Mouse (Mus musculus) adrenal gland (tissue): ENCODE results near the gene Wdr90.

Experiments
- intact Hi-C: fragments of 180-260 bp; cut with DNase I; formaldehyde crosslinking; loops from one replicate; pipeline ENCODE4 v1.15.1; 2025

Gene Wdr90

DNA sequence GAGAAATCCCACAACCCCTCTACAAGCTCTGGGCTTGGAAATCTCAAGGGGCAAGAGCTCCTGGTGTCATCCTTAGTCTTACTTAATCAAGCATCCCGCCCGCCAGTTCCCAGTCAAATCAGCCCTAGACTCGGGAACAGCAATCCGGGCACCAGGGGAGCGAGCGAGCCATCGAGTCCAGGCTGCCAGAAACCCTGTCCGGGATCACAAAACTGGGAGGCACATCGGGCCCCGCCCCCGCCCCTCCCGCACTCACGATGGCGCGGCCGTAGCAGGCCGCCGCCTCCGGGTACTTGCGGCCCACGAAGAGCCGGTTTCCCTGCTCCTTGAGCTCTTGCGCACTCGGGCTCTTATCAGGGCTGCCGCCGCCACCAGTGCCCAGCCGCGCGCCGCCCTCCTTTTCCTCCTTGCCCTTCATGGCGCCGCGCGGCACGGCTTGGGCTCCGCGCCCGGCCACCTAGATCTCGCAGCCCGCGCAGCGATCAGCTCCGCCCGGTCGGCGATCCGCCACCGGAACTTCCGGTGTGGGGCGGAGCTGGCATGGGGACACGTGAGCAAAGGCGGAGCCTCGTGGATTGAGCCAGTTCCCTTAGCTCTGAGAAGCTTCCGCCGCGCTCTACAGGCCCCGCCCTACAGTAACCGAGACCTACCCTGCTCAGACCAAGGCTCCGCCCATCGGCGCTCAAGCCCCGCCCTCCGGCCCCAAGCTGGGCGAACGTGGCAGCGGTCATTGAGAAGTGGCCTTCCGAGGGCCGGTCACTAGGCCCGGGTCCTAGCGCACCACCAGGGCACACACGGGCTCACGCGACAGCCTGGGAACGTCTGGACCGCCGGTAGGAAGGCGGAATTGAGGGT lies 28.6 kb downstream of the Wdr90 start:
- intact Hi-C loops: no loop called here

DNA sequence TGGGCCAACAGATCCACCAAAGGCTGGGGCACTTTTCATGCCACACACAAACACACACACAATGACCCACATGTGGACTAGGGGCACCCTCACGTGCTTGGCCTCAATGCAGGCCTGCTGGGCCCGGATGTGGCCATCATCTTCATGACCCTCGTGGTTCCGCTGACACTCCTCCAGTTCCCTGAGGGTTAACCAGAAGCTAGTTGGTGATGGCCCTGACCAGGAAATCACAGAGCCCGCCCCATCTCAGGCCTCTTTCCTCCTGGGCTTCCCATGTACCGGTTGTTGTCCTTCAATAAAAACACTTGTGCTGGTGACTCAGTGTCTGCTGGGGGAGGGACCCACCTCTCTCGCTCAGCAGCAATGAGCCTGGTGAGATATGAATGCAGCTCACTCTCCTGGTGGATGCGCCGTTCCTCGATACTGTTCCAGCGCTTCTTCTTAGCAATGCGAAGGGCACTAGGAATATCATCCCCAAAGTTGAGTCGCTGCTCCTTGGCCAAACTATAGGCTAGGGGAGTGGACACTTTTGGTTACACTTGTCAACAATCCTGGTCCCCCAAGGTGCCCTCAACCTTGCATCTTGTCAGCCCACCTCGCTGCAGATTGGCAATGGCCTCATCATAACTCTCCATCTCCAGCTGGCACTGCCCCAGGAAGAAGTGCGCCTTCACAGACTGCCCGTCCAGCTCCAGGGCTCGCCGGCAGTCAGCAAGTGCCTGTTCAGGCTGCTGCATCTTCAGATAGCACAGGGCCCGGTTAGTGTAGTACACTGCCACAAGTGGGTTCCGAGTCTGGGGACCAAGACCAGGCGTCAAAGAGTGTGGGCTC lies 29.6 kb downstream of the Wdr90 start:
- intact Hi-C loops: no loop called here

DNA sequence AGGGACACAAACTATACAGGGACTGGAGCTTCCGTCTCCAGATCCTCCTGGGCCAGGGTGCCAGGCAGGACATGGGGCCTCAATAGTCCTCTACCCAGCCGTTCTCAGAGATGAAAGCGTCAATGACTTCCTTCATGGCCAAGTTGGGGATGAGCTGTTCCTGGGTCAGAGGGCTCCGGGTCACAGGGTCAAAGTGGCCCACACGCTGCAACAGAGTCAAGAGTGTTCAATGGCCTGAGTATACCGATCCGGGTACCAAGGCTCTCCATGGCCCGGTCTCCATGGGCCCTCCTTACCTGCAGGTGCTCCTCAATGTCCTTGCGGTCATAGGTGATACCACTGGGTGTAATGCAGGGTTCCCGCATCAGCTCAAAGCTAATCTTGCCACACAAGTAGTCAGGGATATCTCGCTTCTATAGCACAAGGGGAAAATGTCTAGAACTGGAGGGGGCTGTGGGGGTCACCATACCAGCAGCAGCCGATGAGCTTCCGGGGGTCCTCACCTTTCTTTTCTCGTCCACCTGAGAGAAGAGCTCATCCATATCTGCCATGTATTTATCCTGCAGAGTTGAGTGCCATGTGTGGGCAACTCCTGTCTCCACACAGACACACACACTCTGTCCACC lies 30.4 kb downstream of the Wdr90 start:
- intact Hi-C loops: no loop called here

DNA sequence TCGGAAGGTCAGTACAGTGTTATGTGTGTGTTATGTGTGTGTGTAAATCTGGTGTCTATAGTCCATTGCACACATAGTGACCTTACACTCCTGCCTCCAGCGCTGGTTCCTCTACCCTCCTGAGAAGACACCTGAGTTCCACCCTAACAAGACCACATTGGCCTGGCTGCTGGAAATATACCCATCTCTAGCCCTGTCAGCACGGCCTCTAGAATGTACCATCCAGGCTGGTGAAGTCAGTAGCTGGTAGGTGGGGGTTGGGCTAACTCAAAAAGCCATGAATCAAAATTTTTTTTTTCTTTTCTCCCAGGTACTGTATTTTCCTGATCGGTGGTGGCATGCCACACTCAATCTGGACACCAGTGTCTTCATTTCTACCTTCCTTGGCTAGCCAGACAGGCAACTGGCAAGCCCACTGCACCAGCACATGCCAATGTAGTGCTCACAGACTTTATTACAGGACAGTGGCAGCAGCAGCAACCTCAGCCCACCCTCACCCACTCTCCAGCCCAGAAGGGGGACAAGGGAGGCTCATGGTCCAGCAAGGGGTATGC lies 31.0 kb downstream of the Wdr90 start:
- intact Hi-C loops: no loop called here

DNA sequence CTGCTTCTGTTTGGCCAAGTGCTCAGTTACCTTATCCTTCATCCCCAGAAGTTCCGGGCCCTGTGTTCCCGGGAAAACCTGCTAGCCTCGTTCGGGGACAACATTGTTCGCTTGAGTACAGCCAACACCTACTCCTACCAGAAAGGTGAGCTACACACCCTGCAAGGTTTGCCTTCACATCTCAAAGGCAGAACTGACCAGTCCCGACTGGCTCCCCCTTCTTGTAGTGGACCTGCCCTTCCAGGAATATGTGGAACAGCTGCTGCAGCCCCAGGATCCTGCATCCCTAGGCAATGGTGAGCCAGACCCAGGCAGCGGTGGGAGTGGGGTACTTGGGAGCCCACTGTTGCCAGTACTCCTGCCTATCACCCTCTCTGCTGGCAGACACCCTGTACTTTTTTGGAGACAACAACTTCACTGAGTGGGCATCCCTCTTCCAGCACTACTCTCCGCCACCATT lies 31.7 kb downstream of the Wdr90 start:
- intact Hi-C loops: no loop called here

DNA sequence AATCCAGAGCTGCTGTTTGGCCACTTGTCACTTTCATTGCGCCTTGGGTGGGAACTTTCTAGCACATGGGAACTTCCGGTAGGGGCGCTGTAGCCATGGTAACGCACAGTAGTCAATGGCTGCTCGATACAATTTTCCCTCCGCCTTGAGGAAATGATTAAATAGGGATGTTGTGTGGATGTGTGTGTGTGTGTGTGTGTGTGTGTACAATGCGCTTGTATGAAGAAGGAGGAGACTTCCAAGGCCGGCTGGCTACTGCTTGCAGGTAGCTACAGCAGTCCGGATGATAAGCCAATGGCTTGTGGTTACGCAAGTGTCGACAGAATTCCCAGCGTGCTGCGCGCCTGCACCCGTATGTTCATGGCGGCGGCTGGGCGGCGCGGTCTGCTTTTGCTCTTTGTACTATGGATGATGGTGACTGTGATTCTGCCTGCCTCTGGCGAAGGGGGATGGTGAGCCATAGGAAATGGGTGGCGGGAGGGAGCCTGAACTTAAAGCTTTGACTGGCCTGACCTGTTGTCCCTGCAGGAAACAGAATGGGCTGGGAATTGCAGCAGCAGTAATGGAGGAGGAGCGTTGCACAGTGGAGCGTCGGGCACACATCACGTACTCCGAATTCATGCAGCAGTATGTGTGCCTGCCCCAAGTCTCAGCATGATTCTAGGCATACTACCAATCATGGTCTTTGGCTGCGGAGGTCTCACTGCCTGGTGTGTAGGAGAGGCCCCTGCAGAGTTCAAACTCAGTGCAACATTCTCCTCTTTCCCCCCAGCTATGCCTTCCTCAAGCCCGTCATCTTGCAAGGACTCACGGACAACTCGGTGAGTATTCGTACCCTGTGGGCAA lies 32.4 kb downstream of the Wdr90 start, which contains the start of gene Jmjd8:
Jmjd8 (plus strand) TSS at position 156 of the 846 bp plus-strand sequence.
- intact Hi-C loops: no loop called here

DNA sequence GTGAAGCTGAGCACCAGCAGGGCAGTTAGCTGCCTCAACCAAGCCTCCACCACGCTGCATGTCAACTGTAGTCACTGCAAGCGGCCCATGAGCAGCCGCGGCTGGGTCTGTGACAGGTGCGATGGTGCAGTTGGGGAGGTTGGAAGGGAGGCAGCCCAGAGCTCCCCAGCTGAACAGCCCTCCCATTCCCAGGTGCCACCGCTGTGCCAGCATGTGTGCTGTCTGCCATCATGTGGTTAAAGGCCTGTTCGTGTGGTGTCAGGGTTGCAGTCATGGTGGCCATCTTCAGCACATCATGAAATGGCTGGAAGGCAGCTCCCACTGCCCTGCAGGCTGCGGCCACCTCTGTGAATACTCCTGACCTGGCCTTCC lies 33.1 kb downstream of the Wdr90 start:
- intact Hi-C loops: no loop called here

DNA sequence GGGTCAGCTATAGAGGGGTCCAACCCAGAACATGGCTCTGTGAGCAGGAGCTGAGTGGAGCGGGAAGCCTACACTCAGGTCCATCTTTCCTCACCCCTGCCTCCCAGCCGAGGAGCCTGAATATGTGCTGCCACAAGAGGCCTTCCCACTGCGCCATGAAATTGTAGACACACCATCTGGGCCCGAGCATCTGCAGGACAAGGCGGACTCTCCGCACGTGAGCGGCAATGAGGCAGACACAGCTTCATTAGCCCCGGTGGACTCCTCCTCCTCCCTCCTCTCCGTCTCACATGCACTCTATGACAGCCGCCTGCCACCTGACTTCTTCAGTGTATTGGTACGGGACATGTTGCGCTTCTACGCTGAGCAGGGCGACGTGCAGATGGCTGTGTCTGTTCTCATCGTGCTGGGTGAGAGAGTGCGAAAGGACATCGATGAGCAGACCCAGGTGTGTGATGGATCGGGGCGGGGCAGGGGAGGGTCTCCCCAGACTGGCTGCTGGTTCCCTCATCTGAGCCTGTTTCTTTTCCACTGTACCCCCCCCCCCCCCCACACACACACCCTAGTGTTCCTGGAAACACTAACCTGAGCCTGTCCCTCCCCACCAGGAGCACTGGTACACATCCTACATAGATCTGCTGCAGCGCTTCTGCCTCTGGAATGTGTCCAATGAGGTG lies 33.6 kb downstream of the Wdr90 start:
- intact Hi-C loops: no loop called here

DNA sequence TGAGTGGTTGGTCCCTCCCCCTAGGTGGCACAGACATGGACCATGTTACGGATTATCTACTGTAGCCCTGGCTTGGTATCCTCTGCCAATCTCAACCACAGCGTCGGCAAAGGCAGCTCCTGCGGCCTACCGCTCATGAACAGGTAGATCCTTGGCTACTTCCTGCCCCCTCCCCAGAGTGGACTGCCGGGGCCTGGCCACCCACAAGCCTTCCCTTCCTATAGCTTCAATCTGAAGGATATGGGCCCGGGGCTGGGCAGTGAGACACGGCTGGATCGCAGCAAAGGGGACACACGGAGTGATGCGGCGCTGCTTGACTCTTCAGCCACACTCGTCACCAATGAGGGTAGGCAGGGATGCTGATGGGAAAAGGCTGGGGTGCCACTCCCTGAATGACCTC lies 34.3 kb downstream of the Wdr90 start:
- intact Hi-C loops: no loop called here

DNA sequence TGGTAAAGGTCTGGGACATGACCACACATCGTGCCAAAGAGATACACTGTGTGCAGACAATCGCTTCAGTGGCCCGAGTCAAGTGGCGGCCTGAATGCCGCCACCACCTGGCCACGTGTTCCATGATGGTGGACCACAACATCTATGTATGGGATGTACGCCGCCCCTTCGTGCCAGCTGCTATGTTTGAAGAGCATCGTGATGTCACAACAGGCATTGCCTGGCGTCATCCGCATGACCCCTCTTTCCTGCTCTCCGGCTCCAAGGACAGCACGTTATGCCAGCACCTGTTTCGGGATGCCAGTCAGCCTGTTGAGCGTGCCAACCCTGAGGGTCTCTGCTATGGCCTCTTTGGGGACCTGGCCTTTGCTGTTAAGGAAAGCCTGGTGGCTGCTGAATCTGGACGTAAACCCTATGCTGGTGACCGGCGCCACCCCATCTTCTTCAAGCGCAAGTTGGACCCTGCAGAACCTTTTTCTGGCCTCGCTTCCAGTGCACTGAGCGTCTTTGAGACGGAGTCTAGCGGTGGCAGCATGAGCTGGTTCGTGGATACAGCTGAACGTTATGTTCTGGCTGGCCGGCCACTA lies 35.2 kb downstream of the Wdr90 start:
- intact Hi-C loops: no loop called here

DNA sequence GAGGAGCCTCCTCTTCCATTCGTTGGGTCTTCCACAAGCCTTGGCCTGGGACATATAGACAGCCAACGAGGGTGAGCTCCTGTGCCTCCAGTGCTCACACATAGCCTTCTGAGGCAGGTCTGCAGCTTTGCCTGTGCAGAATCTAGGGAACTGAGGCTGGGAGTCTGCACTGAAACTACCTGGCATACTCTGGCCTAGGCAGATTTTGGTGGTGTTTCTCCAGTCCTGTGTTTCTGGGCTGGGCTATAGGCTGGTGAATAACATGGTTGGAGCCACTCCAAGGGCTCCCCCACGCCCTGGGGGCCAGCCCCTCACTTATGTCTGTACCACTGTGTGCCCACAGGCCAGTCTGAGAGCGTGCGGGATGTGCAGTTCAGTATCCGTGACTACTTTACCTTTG lies 36.0 kb downstream of the Wdr90 start:
- intact Hi-C loops: no loop called here

DNA sequence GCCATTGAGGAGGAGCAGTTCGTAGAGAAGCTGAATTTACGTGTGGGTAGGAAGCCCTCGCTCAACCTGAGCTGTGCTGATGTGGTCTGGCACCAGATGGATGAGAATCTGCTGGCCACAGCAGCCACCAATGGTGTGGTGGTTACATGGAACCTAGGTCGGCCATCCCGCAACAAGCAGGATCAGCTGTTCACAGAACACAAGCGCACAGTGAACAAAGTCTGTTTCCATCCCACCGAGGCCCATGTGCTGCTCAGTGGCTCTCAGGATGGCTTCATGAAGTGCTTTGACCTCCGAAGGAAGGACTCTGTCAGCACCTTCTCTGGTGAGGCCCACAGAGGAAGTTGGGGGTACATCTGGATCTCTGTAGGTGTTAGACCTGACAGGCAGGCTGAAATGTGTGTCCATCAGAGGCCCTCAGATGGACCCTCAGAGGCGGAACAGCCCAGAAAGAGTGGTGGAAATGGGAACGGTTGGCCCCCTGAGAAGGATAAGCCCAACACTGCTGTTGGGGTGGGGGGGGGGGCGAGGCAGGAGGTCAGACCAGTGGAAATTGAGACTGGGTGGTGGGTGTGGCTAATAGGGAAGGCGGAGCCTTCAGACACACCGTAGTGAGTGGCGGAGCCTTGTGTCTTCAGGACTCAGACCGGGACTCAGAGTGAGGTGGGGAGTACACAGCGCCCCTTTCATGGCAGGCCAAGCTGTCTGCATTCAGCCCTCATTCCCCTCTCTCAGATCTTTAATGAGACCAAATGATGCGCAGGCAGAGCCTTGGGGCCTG lies 36.7 kb downstream of the Wdr90 start:
- intact Hi-C loops: no loop called here

DNA sequence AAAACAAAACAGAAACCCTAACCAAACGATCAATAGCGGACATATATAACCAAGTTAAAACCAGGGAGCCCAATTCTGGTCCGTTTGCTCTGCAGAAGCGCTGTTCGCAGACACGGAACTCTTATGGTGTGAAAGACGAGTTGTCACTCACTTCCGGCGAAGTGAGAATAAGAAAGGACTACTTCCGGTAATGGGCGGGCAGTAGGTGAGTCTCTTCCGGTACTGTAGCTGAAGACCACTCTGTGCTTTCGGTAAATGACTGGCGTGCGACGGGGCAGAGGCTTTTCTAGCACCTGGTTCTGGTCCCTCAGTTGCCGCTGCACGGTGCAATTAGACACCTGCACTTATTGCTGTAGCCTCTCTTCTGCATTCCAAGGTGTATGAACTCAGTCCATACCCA lies 37.8 kb downstream of the Wdr90 start, which contains the start of gene Wdr24:
Wdr24 (plus strand) TSS at position 176 of the 400 bp plus-strand sequence.
- intact Hi-C loops: no loop called here

DNA sequence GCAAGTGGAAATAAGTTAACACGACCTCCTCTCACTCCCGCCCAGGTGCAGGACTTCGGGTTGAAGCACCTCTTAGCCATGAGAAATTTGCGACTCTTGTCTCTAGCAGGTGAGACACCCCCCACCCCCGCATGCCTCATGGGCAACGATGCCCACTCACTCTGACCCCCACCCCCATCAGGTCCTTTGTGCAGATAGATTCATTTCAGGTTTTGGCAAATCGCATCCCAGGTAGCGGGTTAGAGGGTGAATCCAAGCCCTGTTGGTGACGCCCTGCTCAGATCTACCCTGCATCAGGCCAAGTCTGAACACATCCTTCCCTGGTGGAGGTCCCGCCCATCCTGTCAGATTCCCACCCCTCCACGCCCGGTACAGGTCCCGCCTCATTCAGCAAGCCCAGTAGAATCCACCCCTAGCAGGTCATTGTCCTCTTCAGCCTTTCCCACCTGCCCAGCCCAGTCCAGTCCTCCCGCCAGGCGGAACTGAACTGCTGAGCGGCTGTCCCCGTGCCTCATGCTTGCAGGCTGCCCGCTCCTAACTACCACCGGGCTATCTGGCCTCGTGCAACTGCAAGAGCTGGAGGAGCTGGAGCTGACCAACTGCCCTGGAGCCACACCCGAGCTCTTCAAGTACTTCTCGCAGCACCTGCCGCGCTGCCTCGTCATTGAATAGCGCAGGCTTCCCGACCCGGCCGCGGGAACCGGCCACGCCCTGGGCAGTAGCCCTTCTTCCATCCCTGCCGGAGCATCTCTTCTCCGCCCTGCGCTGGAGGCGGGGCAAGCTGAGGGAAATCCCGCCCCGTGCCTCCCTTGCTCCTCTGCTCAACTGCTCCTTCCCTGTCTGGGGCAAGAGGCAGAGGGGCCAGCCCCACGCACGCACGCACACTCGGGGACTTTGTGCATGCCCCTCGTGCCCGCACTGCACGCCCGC lies 42.2 kb downstream of the Wdr90 start:
- intact Hi-C loops: no loop called here

DNA sequence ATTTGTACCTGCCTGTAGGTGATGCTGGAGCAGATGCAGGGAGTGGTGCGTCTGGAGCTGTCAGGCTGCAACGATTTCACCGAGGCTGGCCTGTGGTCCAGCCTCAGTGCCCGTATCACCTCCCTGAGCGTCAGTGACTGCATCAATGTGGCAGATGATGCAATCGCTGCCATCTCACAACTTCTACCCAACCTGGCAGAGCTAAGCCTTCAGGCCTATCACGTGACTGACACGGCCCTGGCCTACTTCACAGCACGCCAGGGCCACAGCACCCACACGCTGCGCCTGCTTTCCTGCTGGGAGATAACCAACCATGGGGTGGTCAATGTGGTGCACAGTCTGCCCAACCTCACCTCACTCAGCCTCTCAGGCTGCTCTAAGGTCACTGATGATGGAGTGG lies 43.6 kb downstream of the Wdr90 start:
- intact Hi-C loops: no loop called here

DNA sequence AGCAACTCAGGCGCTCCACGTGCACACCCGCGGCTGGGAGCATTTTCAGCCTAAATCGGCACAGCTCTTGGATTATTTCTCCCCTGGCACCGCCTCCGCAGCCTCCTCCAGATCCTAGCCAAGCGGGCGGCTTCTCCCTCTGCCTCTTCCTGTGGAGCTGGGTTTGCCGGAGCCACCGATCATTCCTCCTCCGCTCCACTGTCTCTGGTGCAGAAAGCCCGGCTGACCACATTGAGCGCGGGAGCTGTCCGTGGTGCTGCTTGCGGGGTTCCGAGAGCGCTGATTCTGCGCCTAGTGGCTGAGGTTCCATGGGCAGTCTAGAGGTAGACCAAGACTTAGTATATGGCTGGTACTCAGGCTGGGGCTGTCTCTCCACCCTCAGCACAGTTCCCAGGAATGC lies 47.8 kb downstream of the Wdr90 start:
- intact Hi-C loops: no loop called here

DNA sequence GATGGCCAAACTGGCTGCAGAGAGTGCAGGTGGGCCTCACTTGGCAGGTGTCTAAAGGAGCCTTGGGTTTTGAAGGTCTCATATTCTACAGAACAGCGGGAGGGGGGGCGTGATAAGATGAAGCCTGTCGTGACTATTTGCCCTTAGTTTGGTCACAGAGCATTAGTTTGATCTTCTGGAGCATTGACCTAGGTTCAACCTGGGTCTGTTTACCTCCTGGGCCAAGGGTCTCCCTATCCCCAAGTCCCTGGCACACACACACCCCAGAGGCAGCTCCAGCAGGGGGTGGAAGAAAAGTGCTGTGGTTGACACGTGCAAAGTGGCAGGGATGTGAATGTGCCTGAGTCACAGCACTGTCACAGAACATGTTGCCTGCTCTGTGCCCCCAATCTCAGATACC lies 50.4 kb downstream of the Wdr90 start:
- intact Hi-C loops: no loop called here
